Mouse (Mus musculus): ENCODE measurements at regions not wholly inside any gene's neighbourhood (a gene's known extent, or its start where the extent isn't known, plus 50 kb on each side); places are given as distances from the start of the nearest gene placed in this dataset.

GRCm38 (mm10) chr13:72355821-72356220 lies 272.8 kb upstream of the Irx2 start:
- no peak for DNase-seq

- no peak for DNase-seq
These were observed 270.2 kb upstream of the Irx2 start for GRCm38 (mm10) chr13:72358243-72358904.

- no peak for DNase-seq
These were observed 262.9 kb upstream of the Irx2 start for GRCm38 (mm10) chr13:72365534-72366271.

GRCm38 (mm10) chr13:72366281-72366680 lies 262.3 kb upstream of the Irx2 start:
- DNase-seq: no peak

GRCm38 (mm10) chr13:72370131-72370530 lies 258.5 kb upstream of the Irx2 start:
- no peak for DNase-seq

- DNase-seq: no peak
These were observed 257.6 kb upstream of the Irx2 start for GRCm38 (mm10) chr13:72370997-72371396.

- DNase-seq: no peak
These were observed 235.3 kb upstream of the Irx2 start for GRCm38 (mm10) chr13:72393366-72393765.

- DNase-seq: no peak
These were observed 227.9 kb upstream of the Irx2 start for GRCm38 (mm10) chr13:72400677-72401076.

GRCm38 (mm10) chr13:72409238-72409965 lies 219.2 kb upstream of the Irx2 start:
- no peak for DNase-seq

- DNase-seq: no peak
These were observed 216.0 kb upstream of the Irx2 start for GRCm38 (mm10) chr13:72412656-72413055.

- no peak for DNase-seq
These were observed 211.6 kb upstream of the Irx2 start for GRCm38 (mm10) chr13:72416981-72417380.

GRCm38 (mm10) chr13:72417816-72418215 lies 210.8 kb upstream of the Irx2 start:
- DNase-seq: no peak

- no peak for DNase-seq
These were observed 210.3 kb upstream of the Irx2 start for GRCm38 (mm10) chr13:72418285-72418684.

- no peak for DNase-seq
These were observed 209.1 kb upstream of the Irx2 start for GRCm38 (mm10) chr13:72419532-72419931.

- DNase-seq: no peak
These were observed 202.7 kb upstream of the Irx2 start for GRCm38 (mm10) chr13:72425917-72426316.

- no peak for DNase-seq
These were observed 183.3 kb upstream of the Irx2 start for GRCm38 (mm10) chr13:72445336-72445735.

GRCm38 (mm10) chr13:72448458-72449058 lies 180.1 kb upstream of the Irx2 start:
- no peak for DNase-seq

- no peak for DNase-seq
These were observed 133.3 kb upstream of the Irx2 start for GRCm38 (mm10) chr13:72495353-72495752.

- DNase-seq: no peak
These were observed 131.6 kb upstream of the Irx2 start for GRCm38 (mm10) chr13:72497036-72497435.

GRCm38 (mm10) chr13:72497521-72497920 lies 131.1 kb upstream of the Irx2 start:
- DNase-seq: no peak

- no peak for DNase-seq
These were observed 122.7 kb upstream of the Irx2 start for GRCm38 (mm10) chr13:72505954-72506353.

GRCm38 (mm10) chr13:72538633-72539032 lies 90.0 kb upstream of the Irx2 start:
- DNase-seq: no peak

GRCm38 (mm10) chr13:72541706-72542105 lies 86.9 kb upstream of the Irx2 start:
- DNase-seq: no peak

All from adrenal gland, postnatal 25 days (tissue).